Mouse (Mus musculus) cerebellum, adult 2 months (tissue): Measurements from ENCODE around the gene Igfbp7. TPM values are rescaled to one million over a fixed set of nuclear protein-coding genes. Genes with fewer than 3 reads are reported as not detected.

Experiments
- DNase-seq, 2 experiments: peaks; one replicate each; pipeline ENCODE4 v3.0.0; 2021
- H3K27ac ChIP-seq: fragments of 200-500 bp; 2 replicates; pipeline ENCODE4 v1.5.1; 2012; ENCODE audit warnings: low read length, control low read depth, inconsistent platforms; ENCODE audit not compliant: insufficient read depth
- H3K27me3 ChIP-seq: fragments of 200-500 bp; 2 replicates; pipeline ENCODE4 v1.6.1; 2012; ENCODE audit warnings: inconsistent platforms, mild to moderate bottlenecking, low read length, moderate library complexity; ENCODE audit not compliant: control insufficient read depth, insufficient read depth
- H3K4me1 ChIP-seq: fragments of 200-500 bp; 2 replicates; pipeline ENCODE4 v1.6.1; 2011; ENCODE audit warnings: low read length; ENCODE audit not compliant: control insufficient read depth, insufficient read depth
- H3K4me3 ChIP-seq: fragments of 200-500 bp; replicated peaks from 2 replicates; pipeline ENCODE3; 2011; ENCODE audit warnings: mild to moderate bottlenecking, low read depth, low read length, control low read depth; ENCODE audit not compliant: insufficient read depth
- CTCF ChIP-seq: fragments of 200-500 bp; IDR thresholded peaks from 2 replicates; pipeline ENCODE4 v1.5.1; 2011; ENCODE audit warnings: low read depth, mild to moderate bottlenecking, control low read depth, low read length, moderate library complexity, borderline replicate concordance; ENCODE audit not compliant: insufficient read depth
- POLR2A ChIP-seq: fragments of 200-500 bp; IDR thresholded peaks from 2 replicates; pipeline ENCODE4 v1.6.1; 2011; ENCODE audit warnings: low read length, control low read depth, borderline replicate concordance; ENCODE audit not compliant: insufficient read depth
- WGBS: fragments of 180-500 bp; shearing (Covaris S2); methylation state at CpG from one replicate; pipeline ENCODE4 v1.1.7; 2018; 5-methylcytosine and 5-hydroxymethylcytosine counted together
- polyA plus RNA-seq: library from polyadenylated mRNA; depleted of rRNA; stranded (reverse); fragments of >200 nt; gene quantifications from 2 replicates; pipeline ENCODE4 v1.2.3, GENCODE M21; 2012; rRNA removed

Gene Igfbp7
- polyA plus RNA-seq: 82.5 and 96.5 TPM in 2 replicates

DNA sequence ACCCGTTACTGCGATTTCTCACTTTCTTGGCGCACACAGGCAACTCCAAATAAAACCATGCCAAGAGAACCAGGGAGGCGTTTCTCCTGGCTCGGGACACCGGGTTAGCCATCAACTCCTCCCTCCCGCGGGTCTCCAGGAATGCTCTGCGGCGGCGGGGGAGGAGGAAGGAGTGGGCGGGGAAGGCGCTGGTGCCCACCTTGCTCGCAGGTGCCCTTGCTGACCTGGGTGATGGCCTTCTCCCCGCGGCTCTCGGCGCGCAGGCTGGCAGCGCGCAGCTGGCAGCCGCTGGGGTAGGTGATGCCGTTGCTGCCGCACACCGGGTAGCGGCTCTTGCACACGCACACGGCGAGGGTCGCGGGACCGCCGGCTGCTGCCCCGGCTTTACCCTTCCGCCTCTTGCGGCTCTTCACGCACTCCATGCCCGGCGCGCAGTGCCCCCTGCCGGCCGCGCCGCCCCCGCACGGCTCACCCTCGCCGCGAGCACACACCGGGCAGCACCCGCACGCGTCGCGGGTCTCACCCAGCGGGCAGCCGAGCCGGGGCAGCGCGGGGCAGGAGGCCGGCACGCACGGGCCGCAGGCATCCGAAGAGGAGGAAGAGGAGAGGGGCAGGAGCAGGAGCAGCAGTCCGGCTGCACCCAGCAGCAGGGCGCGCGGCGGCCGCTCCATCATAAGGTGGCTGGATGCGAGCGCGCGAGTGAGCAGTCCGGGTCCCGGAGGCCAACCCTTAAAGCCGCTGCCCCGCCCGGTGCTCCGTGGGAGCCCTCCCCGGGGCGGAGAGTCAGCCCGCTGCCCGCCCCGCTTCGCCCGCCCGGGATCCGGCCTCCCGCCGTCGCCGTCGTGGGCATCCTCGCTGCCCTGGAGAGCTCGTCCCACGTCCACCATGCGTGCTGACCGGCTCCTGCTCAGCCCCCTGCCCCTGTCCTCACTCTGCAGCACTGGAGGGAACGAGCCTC, at the start of gene Igfbp7:
Igfbp7 (minus strand) TSS at position 701 of the 958 bp plus-strand sequence.
- no peak within 1 kb of the TSS for H3K27ac ChIP-seq
- no peak for TF ChIP-seq POLR2A
- 0 out of 2 replicates have a peak, but pooled peaks have one; percentile 7 for TF ChIP-seq CTCF
- H3K27me3 ChIP-seq: peaks cover 2% of the 10 kb centered on the region; the same call in 1 of the 2 replicates
- H3K4me3 ChIP-seq: peak within 1 kb of the TSS; percentile 21
- DNase-seq: peak; percentile 10 to 28
- H3K4me1 ChIP-seq: no peaks in the 10 kb centered on the region
- whole genome bisulfite sequencing: 5% methylated on average over 95 of the region's 101 CpGs

DNA sequence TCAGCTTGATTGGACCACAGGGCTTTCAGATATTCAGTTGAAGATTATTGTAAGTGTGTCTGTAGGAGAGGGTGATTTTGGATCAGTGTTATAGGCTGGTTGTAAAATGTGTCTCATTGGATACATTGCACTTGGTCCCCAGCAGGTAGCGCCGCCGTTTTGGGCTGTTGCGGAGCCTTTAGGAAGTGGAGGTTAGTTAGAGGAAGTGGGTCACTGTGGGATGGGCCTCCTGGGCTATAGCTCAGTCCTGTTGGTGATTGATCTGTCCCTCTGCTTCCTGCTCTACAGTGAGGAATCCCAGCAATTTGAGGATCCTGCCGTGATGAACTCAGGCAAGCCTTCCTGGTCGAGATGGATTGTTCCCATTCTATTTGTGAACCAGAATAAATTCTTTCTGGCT, 44.3 kb upstream of the Igfbp7 start:
- H3K27me3 ChIP-seq: no peaks in the 10 kb centered on the region
- H3K4me3 ChIP-seq: no peak overlapping the region
- H3K4me1 ChIP-seq: no peaks in the 10 kb centered on the region
- H3K27ac ChIP-seq: no peak overlapping the region
- TF ChIP-seq CTCF (no peak), POLR2A (no peak)
- WGBS: 81% methylated on average over 6 of the region's 6 CpGs
- no peak for DNase-seq

- no peak overlapping the region for H3K4me3 ChIP-seq
- DNase-seq: no peak
- WGBS: 71% methylated on average over 7 of the region's 7 CpGs
These were observed 41.7 kb upstream of the Igfbp7 start for GRCm38 (mm10) chr5:77449531-77449930.

GRCm38 (mm10) chr5:77445431-77445830, 37.6 kb upstream of the Igfbp7 start:
- Histone ChIP-seq H3K4me3 (no peak overlapping the region), H3K27ac (no peak overlapping the region), H3K27me3 (no peaks in the 10 kb centered on the region), H3K4me1 (no peaks in the 10 kb centered on the region)
- TF ChIP-seq CTCF: no peak
- no peak for TF ChIP-seq POLR2A
- DNase-seq: no peak
- 95% methylated on average over 4 of the region's 4 CpGs for WGBS

More at GRCm38 (mm10) chr5:77449531-77449930, 41.7 kb upstream of the Igfbp7 start:
- no peak for TF ChIP-seq CTCF
- no peak for TF ChIP-seq POLR2A
- no peaks in the 10 kb centered on the region for H3K27me3 ChIP-seq
- H3K4me1 ChIP-seq: no peaks in the 10 kb centered on the region
- H3K27ac ChIP-seq: no peak overlapping the region

GRCm38 (mm10) chr5:77443889-77444573, 36.2 kb upstream of the Igfbp7 start:
- no peaks in the 10 kb centered on the region for H3K4me1 ChIP-seq
- TF ChIP-seq POLR2A: no peak
- no peaks in the 10 kb centered on the region for H3K27me3 ChIP-seq
- DNase-seq: no peak
- H3K27ac ChIP-seq: no peak overlapping the region
- 86% methylated on average over 8 of the region's 8 CpGs for WGBS
- no peak overlapping the region for H3K4me3 ChIP-seq

GRCm38 (mm10) chr5:77442856-77443623, 35.2 kb upstream of the Igfbp7 start:
- Histone ChIP-seq H3K27me3 (no peaks in the 10 kb centered on the region), H3K27ac (no peak overlapping the region), H3K4me3 (no peak overlapping the region), H3K4me1 (no peaks in the 10 kb centered on the region)
- no peak for DNase-seq
- WGBS: 64% methylated on average over 15 of the region's 15 CpGs
- TF ChIP-seq CTCF (no peak), POLR2A (no peak)

GRCm38 (mm10) chr5:77436308-77436707, 28.5 kb upstream of the Igfbp7 start:
- H3K4me1 ChIP-seq: no peaks in the 10 kb centered on the region
- no peak for DNase-seq
- TF ChIP-seq CTCF: no peak
- no peak for TF ChIP-seq POLR2A
- no peak overlapping the region for H3K4me3 ChIP-seq
- no peak overlapping the region for H3K27ac ChIP-seq
- 72% methylated on average over 4 of the region's 4 CpGs for WGBS
- H3K27me3 ChIP-seq: no peaks in the 10 kb centered on the region
